25 mouse cellular contexts compared by ENCODE assay signal in the genomic region with DNA sequence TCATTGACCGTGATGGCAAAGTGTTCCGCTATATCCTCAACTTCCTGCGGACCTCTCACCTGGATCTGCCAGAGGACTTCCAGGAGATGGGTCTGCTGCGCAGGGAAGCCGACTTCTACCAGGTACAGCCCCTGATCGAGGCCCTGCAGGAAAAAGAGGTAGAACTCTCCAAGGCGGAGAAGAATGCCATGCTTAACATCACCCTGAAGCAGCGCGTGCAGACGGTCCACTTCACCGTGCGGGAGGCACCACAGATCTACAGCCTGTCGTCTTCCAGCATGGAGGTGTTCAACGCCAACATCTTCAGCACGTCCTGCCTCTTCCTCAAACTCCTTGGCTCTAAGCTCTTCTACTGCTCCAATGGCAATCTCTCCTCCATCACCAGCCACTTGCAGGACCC. TPM values are rescaled to one million over a fixed set of nuclear protein-coding genes. Genes with fewer than 3 reads are reported as not detected.
DNase-seq lines count a peak whose midpoint lies in the region; ATAC-seq and TF ChIP-seq lines count a peak whose summit lies in the region.
"Had no signal": no experiment of that assay in that cellular context is flagged by ENCODE, and none has a peak within 500 bp of the region (broad histone marks: within the 10 kb centered on the region; RNA-seq: fewer than 3 reads in every experiment).

No protein-coding gene starts in this region.

- H3K4me1 ChIP-seq in forebrain, embryonic 11.5 days (replicated peaks; ENCODE audit: control insufficient read depth, insufficient read depth, low read length) = no peaks in the 10 kb centered on the region
- H3K4me1 ChIP-seq in forebrain, embryonic 16.5 days (replicated peaks; ENCODE audit: control insufficient read depth, insufficient read depth, low read length) = peaks cover 20% of the 10 kb centered on the region
- peaks cover 74% of the 10 kb centered on the region for H3K4me1 ChIP-seq in E14TG2a.4 (replicated peaks; ENCODE audit: low read depth, low read length)
- H3K4me1 ChIP-seq: forebrain, embryonic 10.5 days had no signal

- H3K27ac ChIP-seq in forebrain, embryonic 11.5 days (ENCODE audit: low read depth, low read length) = no peak overlapping the region
- no peak overlapping the region for H3K27ac ChIP-seq in forebrain, embryonic 16.5 days (ENCODE audit: low read length)
- H3K27ac ChIP-seq: forebrain, embryonic 10.5 days; heart, adult 2 months; heart, embryonic 15.5 days; hindbrain, embryonic 14.5 days; hindbrain, postnatal 0 days had no signal

- WGBS in forebrain, embryonic 11.5 days = 98% methylated on average over 15 of the region's 15 CpGs
- WGBS in forebrain, embryonic 16.5 days = 97% methylated on average over 15 of the region's 15 CpGs

- no peak overlapping the region for H3K9ac ChIP-seq in forebrain, embryonic 11.5 days (ENCODE audit: low read length)
- no peak overlapping the region for H3K9ac ChIP-seq in forebrain, embryonic 16.5 days (replicated peaks; ENCODE audit: low read depth, low read length)
- H3K9ac ChIP-seq: heart, embryonic 12.5 days; heart, embryonic 15.5 days; hindbrain, embryonic 14.5 days had no signal

- no peaks in the 10 kb centered on the region for H3K27me3 ChIP-seq in forebrain, embryonic 11.5 days (ENCODE audit: control insufficient read depth, insufficient read depth, low read length)
- no peaks in the 10 kb centered on the region for H3K27me3 ChIP-seq in forebrain, embryonic 16.5 days (replicated peaks; ENCODE audit: control insufficient read depth, insufficient read depth, low read length)
- H3K27me3 ChIP-seq in E14TG2a.4 (ENCODE audit: insufficient read depth, low read length) = peaks cover 13% of the 10 kb centered on the region; the same call in 1 of the 2 replicates
- H3K27me3 ChIP-seq: CH12.LX; heart, embryonic 12.5 days; heart, embryonic 15.5 days had no signal

- no peak overlapping the region for H3K4me3 ChIP-seq in forebrain, embryonic 11.5 days (ENCODE audit: low read depth, low read length)
- H3K4me3 ChIP-seq in forebrain, embryonic 16.5 days (replicated peaks; ENCODE audit: low read length) = no peak overlapping the region
- peak overlapping the region; percentile 37; the same call in 1 of the 2 replicates for H3K4me3 ChIP-seq in E14TG2a.4 (replicated peaks; ENCODE audit: low read length)
- H3K4me3 ChIP-seq: forebrain, embryonic 10.5 days; heart, adult 2 months; heart, embryonic 12.5 days; heart, embryonic 15.5 days had no signal

- peak; percentile 29 for DNase-seq in forebrain, embryonic 11.5 days (ENCODE audit: low spot score)
- DNase-seq in layer of hippocampus, adult 9-11 months = peak; percentile 1
- no peak for DNase-seq in layer of hippocampus, postnatal 36 days
- peak; percentile 21 to 26 for DNase-seq in right cerebral cortex, postnatal 10 days (ENCODE audit: low spot score in 2 of 2)
- DNase-seq in right cerebral cortex, adult 18-20 months = no peak
- DNase-seq: adrenal gland, adult 2 months; adrenal gland, postnatal 14 days; B cell, adult 2 months; cerebellum, adult 11 months; cerebellum, adult 8-10 months; cerebellum, postnatal 14 days; gastrocnemius, postnatal 25 days; heart, postnatal 10 days; heart, postnatal 4 days had no signal

- no peak for ATAC-seq in forebrain, embryonic 11.5 days (replicated peaks; ENCODE audit: low FRiP score)
- no peak for ATAC-seq in forebrain, embryonic 16.5 days
- ATAC-seq: forebrain, embryonic 14.5 days; hindbrain, postnatal 0 days; inflammation-experienced regulatory T-cells, adult 6 months had no signal

- no peaks in the 10 kb centered on the region for H3K9me3 ChIP-seq in forebrain, embryonic 11.5 days (ENCODE audit: control insufficient read depth, low read length)
- H3K9me3 ChIP-seq in forebrain, embryonic 16.5 days (ENCODE audit: control insufficient read depth, low read length) = no peaks in the 10 kb centered on the region
- no peaks in the 10 kb centered on the region for H3K9me3 ChIP-seq in E14TG2a.4 (ENCODE audit: low read length)
- H3K9me3 ChIP-seq: forebrain, embryonic 10.5 days; heart, embryonic 12.5 days; heart, embryonic 15.5 days had no signal

- no peak for TF ChIP-seq CTCF in E14TG2a.4 (conservative IDR thresholded peaks at IDR 0.05; ENCODE audit: low read length)

- no peaks in the 10 kb centered on the region for H3K36me3 ChIP-seq in forebrain, embryonic 11.5 days (ENCODE audit: control insufficient read depth, insufficient read depth, low read length)
- H3K36me3 ChIP-seq in forebrain, embryonic 16.5 days (ENCODE audit: control insufficient read depth, insufficient read depth) = no peaks in the 10 kb centered on the region
- H3K36me3 ChIP-seq in E14TG2a.4 (ENCODE audit: insufficient read depth, low read length) = no peaks in the 10 kb centered on the region
- H3K36me3 ChIP-seq: forebrain, embryonic 10.5 days had no signal

- no peak overlapping the region for H3K4me2 ChIP-seq in forebrain, embryonic 11.5 days (ENCODE audit: low read depth, low read length, severe bottlenecking)
- H3K4me2 ChIP-seq in forebrain, embryonic 16.5 days (ENCODE audit: low read length) = no peak overlapping the region
- H3K4me2 ChIP-seq: heart, embryonic 12.5 days; heart, embryonic 15.5 days; hindbrain, embryonic 14.5 days had no signal

RNA-seq across cellular contexts. Expression of a gene that starts 15.3 kb away (rescaled TPM):
- 4.7 and 4.8 TPM in 2 replicates for polyA plus RNA-seq in forebrain, embryonic 11.5 days (2014; fragmentation: Nextera tagmentation; extraction: Ambion mirVana)
- polyA plus RNA-seq in forebrain, embryonic 16.5 days (2015; fragmentation: Nextera tagmentation; extraction: Ambion mirVana) = 7.5 and 7.8 TPM in 2 replicates
- 10 to 100 TPM; 13.8 to 15.6 TPM for total RNA-seq in layer of hippocampus, postnatal 36 days (2021)

RNA-seq across cellular contexts. Expression of a gene that starts 15.6 kb away (rescaled TPM):
- 2.8 and 2.9 TPM in 2 replicates for polyA plus RNA-seq in forebrain, embryonic 11.5 days (2014; fragmentation: Nextera tagmentation; extraction: Ambion mirVana)
- 3.9 and 4.4 TPM in 2 replicates for polyA plus RNA-seq in forebrain, embryonic 16.5 days (2015; fragmentation: Nextera tagmentation; extraction: Ambion mirVana)
- 10 to 100 TPM; 12.9 to 14.1 TPM for total RNA-seq in layer of hippocampus, postnatal 36 days (2021)

RNA-seq across cellular contexts. Expression of a gene that starts 23.9 kb away (rescaled TPM):
- 44.1 and 44.6 TPM in 2 replicates for polyA plus RNA-seq in forebrain, embryonic 11.5 days (2014; fragmentation: Nextera tagmentation; extraction: Ambion mirVana)
- polyA plus RNA-seq in forebrain, embryonic 16.5 days (2015; fragmentation: Nextera tagmentation; extraction: Ambion mirVana) = 18.6 and 19.1 TPM in 2 replicates
- 10 to 100 TPM; 10.6 to 12.0 TPM for total RNA-seq in layer of hippocampus, postnatal 36 days (2021)

RNA-seq across cellular contexts. Expression of a gene that starts 52.3 kb away (rescaled TPM):
- 307 and 339 TPM in 2 replicates for polyA plus RNA-seq in forebrain, embryonic 11.5 days (2014; fragmentation: Nextera tagmentation; extraction: Ambion mirVana)
- polyA plus RNA-seq in forebrain, embryonic 16.5 days (2015; fragmentation: Nextera tagmentation; extraction: Ambion mirVana) = 398 and 425 TPM in 2 replicates
- 100 to 1,000 TPM; 221 to 238 TPM for total RNA-seq in layer of hippocampus, postnatal 36 days (2021)

Comparison
In these comparisons a context has a peak if more than half of its experiments do, and no peak if none do; other contexts are left out.
1. DNase-seq: peak in forebrain, embryonic 11.5 days (single experiment), layer of hippocampus, adult 9-11 months (single experiment) and right cerebral cortex, postnatal 10 days (2 of 2); none in layer of hippocampus, postnatal 36 days (0 of 2) and right cerebral cortex, adult 18-20 months (single experiment).